Mouse (Mus musculus) cortical plate, adult 2 months (tissue): ENCODE measurements around the gene Cd83.

Experiments
- CTCF ChIP-seq: fragments of 200-500 bp; IDR thresholded peaks from 2 replicates; pipeline ENCODE4 v1.5.1; 2011; ENCODE audit warnings: mild to moderate bottlenecking, control low read depth, low read length; ENCODE audit not compliant: insufficient read depth; ENCODE audit errors: extremely low read depth
- POLR2A ChIP-seq: fragments of 200-500 bp; IDR thresholded peaks from 2 replicates; pipeline ENCODE4 v1.6.1; 2011; ENCODE audit warnings: mild to moderate bottlenecking, low read length, control low read depth; ENCODE audit not compliant: insufficient read depth; ENCODE audit errors: extremely low read depth

- TF ChIP-seq CTCF (no peak), POLR2A (no peak)
Measured at GRCm38 (mm10) chr13:43763301-43763994, 21.1 kb upstream of the Cd83 start.
